Mouse (Mus musculus) CH12.LX (cell line): Measurements from ENCODE around the gene Macf1. TPM values are rescaled to one million over a fixed set of nuclear protein-coding genes. Genes with fewer than 3 reads are reported as not detected.

Experiments
- DNase-seq: peaks from one replicate; pipeline ENCODE4 v3.0.0-alpha.2; 2013; ENCODE audit errors: extremely low read depth
- H3K27ac ChIP-seq: 2 replicates; pipeline ENCODE4 v1.5.1; 2012; ENCODE audit warnings: low read depth, mild to moderate bottlenecking, control low read depth, moderate library complexity; ENCODE audit not compliant: insufficient read depth
- H3K27me3 ChIP-seq: replicated peaks from 2 replicates; pipeline ENCODE3; 2012; ENCODE audit warnings: inconsistent platforms
- H3K36me3 ChIP-seq, 2 experiments: replicated peaks in 1 of 2; 2 replicates each; pipeline versions ENCODE3 to v1.6.1; 2012; ENCODE audit warnings: inconsistent platforms in 1 of 2, low read length in 1 of 2, mild to moderate bottlenecking in 1 of 2, mixed read lengths in 1 of 2, moderate library complexity in 1 of 2; ENCODE audit not compliant: control insufficient read depth in 1 of 2, insufficient read depth in 1 of 2
- H3K4me1 ChIP-seq, 2 experiments: 2 replicates each; pipeline ENCODE4 v1.6.1; 2012; ENCODE audit warnings: inconsistent platforms in 1 of 2, moderate library complexity in 1 of 2; ENCODE audit not compliant: insufficient read depth in 2 of 2, control insufficient read depth in 1 of 2
- H3K4me2 ChIP-seq: 2 replicates; pipeline ENCODE4 v1.6.1; 2012; ENCODE audit warnings: low read depth, mild to moderate bottlenecking, control low read depth; ENCODE audit not compliant: poor library complexity, insufficient read depth, severe bottlenecking
- H3K4me3 ChIP-seq, 3 experiments: fragments of 150-350 bp in 1 of 3; sonication (generic) in 1 of 3; replicated peaks in 1 of 3; 2 replicates each; pipeline versions ENCODE3 to v1.5.1; 2011 to 2012; ENCODE audit warnings: low read depth in 2 of 3, low read length in 2 of 3, mild to moderate bottlenecking in 2 of 3, moderate library complexity in 2 of 3, control low read depth in 1 of 3, improper control_type of control experiment in 1 of 3, inconsistent platforms in 1 of 3, mixed read lengths in 1 of 3; ENCODE audit not compliant: poor library complexity in 1 of 3
- H3K79me2 ChIP-seq: replicated peaks from 2 replicates; pipeline ENCODE4 v1.6.1; 2012; ENCODE audit warnings: mild to moderate bottlenecking, moderate library complexity; ENCODE audit not compliant: control insufficient read depth, poor library complexity, insufficient read depth, severe bottlenecking; ENCODE audit errors: extremely low read depth
- H3K9ac ChIP-seq: 2 replicates; pipeline ENCODE4 v1.6.1; 2012; ENCODE audit warnings: low read depth, mild to moderate bottlenecking, control low read depth, moderate library complexity; ENCODE audit not compliant: insufficient read depth
- H3K9me3 ChIP-seq: replicated peaks from 2 replicates; pipeline ENCODE3; 2012; ENCODE audit warnings: low read length, inconsistent platforms, mixed read lengths
- CHD1 ChIP-seq: IDR thresholded peaks from 2 replicates; pipeline ENCODE4 v1.6.1; 2012; ENCODE audit warnings: low read depth, low read length, improper control_type of control experiment, inconsistent platforms
- CHD2 ChIP-seq: IDR thresholded peaks from 2 replicates; pipeline ENCODE4 v1.6.1; 2011; ENCODE audit warnings: low read length, improper control_type of control experiment
- CTCF ChIP-seq, 2 experiments: IDR thresholded peaks in 1 of 2; conservative IDR thresholded peaks in 1 of 2; 2 replicates each; pipeline ENCODE4 v1.5.1; 2011 to 2012; ENCODE audit warnings: low read depth in 2 of 2, low read length in 2 of 2, improper control_type of control experiment in 1 of 2, inconsistent platforms in 1 of 2, mild to moderate bottlenecking in 1 of 2, moderate library complexity in 1 of 2
- ELF1 ChIP-seq: IDR thresholded peaks from 2 replicates; pipeline ENCODE4 v1.6.1; 2014; ENCODE audit warnings: low read depth, mild to moderate bottlenecking, inconsistent platforms, low read length, improper control_type of control experiment
- EP300 ChIP-seq: IDR thresholded peaks from 2 replicates; pipeline ENCODE4 v1.6.1; 2011; ENCODE audit warnings: low read length, improper control_type of control experiment
- HCFC1 ChIP-seq: IDR thresholded peaks from 2 replicates; pipeline ENCODE4 v1.6.1; 2012; ENCODE audit warnings: low read depth, mild to moderate bottlenecking, inconsistent platforms, low read length, improper control_type of control experiment
- JUND ChIP-seq: conservative IDR thresholded peaks from 2 replicates; pipeline ENCODE4 v1.6.1; 2011; ENCODE audit warnings: low read depth, low read length, improper control_type of control experiment
- MAX ChIP-seq: IDR thresholded peaks from 2 replicates; pipeline ENCODE4 v1.6.1; 2011; ENCODE audit warnings: low read length, improper control_type of control experiment
- MAZ ChIP-seq: IDR thresholded peaks from 2 replicates; pipeline ENCODE4 v1.6.1; 2012; ENCODE audit warnings: low read depth, mild to moderate bottlenecking, inconsistent platforms, low read length, improper control_type of control experiment, moderate library complexity
- MYC ChIP-seq: IDR thresholded peaks from 2 replicates; pipeline ENCODE4 v1.6.1; 2011; ENCODE audit warnings: low read depth, mild to moderate bottlenecking, improper control_type of control experiment, low read length
- NELFE ChIP-seq: IDR thresholded peaks from 2 replicates; pipeline ENCODE4 v1.6.1; 2011; ENCODE audit warnings: low read depth, low read length, improper control_type of control experiment
- POLR2AphosphoS2 ChIP-seq: IDR thresholded peaks from 2 replicates; pipeline ENCODE4 v1.6.1; 2011; ENCODE audit warnings: low read depth, low read length, improper control_type of control experiment
- RAD21 ChIP-seq: IDR thresholded peaks from 2 replicates; pipeline ENCODE4 v1.6.1; 2011; ENCODE audit warnings: low read depth, mild to moderate bottlenecking, low read length, improper control_type of control experiment, moderate library complexity
- SIN3A ChIP-seq: IDR thresholded peaks from 2 replicates; pipeline ENCODE4 v1.6.1; 2012; ENCODE audit warnings: low read length, improper control_type of control experiment, inconsistent platforms
- SMC3 ChIP-seq: IDR thresholded peaks from 2 replicates; pipeline ENCODE4 v1.6.1; 2011; ENCODE audit warnings: low read depth, low read length, improper control_type of control experiment
- TBP ChIP-seq: conservative IDR thresholded peaks from 2 replicates; pipeline ENCODE4 v1.6.1; 2011; ENCODE audit warnings: low read depth, low read length, improper control_type of control experiment
- TCF12 ChIP-seq: IDR thresholded peaks from 2 replicates; pipeline ENCODE4 v1.6.1; 2014; ENCODE audit warnings: low read depth, mild to moderate bottlenecking, inconsistent platforms, low read length, improper control_type of control experiment
- ZC3H11A ChIP-seq: IDR thresholded peaks from 2 replicates; pipeline ENCODE4 v1.6.1; 2012; ENCODE audit warnings: low read depth, mild to moderate bottlenecking, inconsistent platforms, low read length, improper control_type of control experiment
- ZKSCAN1 ChIP-seq: IDR thresholded peaks from 2 replicates; pipeline ENCODE4 v1.6.1; 2012; ENCODE audit warnings: low read depth, inconsistent platforms, low read length, improper control_type of control experiment, borderline replicate concordance
- dilution Hi-C: fragments of 300-500 bp; cut with MboI; formaldehyde crosslinking; loops from 2 replicates; pipeline ENCODE4 v1.14.3; 2020; ENCODE audit warnings: low sequenced_read_pairs; ENCODE audit not compliant: extremely low pct_unique_long_range_greater_than_20kb, extremely low pct_ligation_motif_present
- in situ Hi-C: fragments of 300-500 bp; cut with MboI; formaldehyde crosslinking; loops from 3 replicates; pipeline ENCODE4 v1.14.3; 2019; ENCODE audit warnings: low sequenced_read_pairs, low pct_ligation_motif_present, low pct_unique_long_range_greater_than_20kb, mixed read lengths
- polyA plus RNA-seq: library from polyadenylated mRNA; unstranded; fragments of >175 nt; gene quantifications from 2 replicates; pipeline ENCODE4 v1.2.1, GENCODE M21; 2012; ENCODE audit warnings: low read depth; ENCODE audit not compliant: insufficient read length
- total RNA-seq, 2 experiments: library from RNA; depleted of rRNA; stranded (reverse); fragments of 300-350 nt in 1 of 2; fragments of >200 nt in 1 of 2; gene quantifications; 2 replicates each; pipeline ENCODE4 v1.2.3; 2012 to 2014

Macf1 gene
- total and polyA plus RNA-seq, 3 experiments: 63.3 to 93.3 (median 77.8) TPM

DNA sequence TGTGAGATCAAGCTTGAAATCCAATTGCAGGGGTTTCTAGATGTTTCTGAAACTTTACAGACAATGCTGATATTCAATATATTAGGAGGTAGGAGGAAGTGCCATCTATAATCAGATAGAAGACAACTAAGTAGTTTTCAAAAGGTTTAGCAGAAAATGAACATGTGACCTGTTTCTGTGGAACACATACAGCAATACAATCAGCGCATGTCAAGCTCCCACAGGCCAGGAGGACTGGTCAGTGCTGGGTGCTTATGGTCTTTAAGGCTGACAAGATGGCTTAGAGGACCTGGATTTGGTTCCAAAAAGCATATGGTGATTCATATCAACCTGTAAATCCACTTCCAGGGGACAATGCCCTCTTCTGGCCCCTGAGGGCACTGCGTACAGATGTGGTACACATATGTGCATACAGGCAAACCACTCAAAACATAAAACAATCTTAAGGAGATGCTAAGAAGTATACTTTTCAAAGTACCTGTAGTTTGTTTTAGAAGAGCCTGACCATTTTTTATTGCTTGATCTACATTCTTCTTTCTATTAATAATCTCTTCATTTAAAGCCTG, 288.6 kb downstream of the Macf1 start:
- Histone ChIP-seq H3K27ac (no peak overlapping the region), H3K9ac (no peak overlapping the region), H3K27me3 (no peaks in the 10 kb centered on the region), H3K36me3 (peaks cover 39 to 76% of the 10 kb centered on the region in 2 experiments), H3K4me2 (no peak overlapping the region), H3K79me2 (no peaks in the 10 kb centered on the region), H3K4me3 (no peak overlapping the region), H3K9me3 (no peaks in the 10 kb centered on the region), H3K4me1 (peaks cover 9 to 51% of the 10 kb centered on the region in 2 experiments)
- DNase-seq: peak; percentile 30
- in situ Hi-C loops: no loop called here
- TF ChIP-seq NELFE: no peak
- TF ChIP-seq CHD2: no peak
- no peak for TF ChIP-seq JUND
- TF ChIP-seq RAD21: no peak
- TF ChIP-seq MAZ: no peak
- TF ChIP-seq CTCF (conservative IDR thresholded peaks at IDR 0.05 in 1 of 2, IDR thresholded peaks at IDR 0.05 in 1 of 2; ENCODE audit: low read depth in 2 of 2, low read length in 2 of 2): peak in 1 of 2 experiments; percentile 31; a peak in 3 of 4 replicates
- no peak for TF ChIP-seq SIN3A
- TF ChIP-seq ZC3H11A: no peak
- dilution Hi-C loops: no loop called here

DNA sequence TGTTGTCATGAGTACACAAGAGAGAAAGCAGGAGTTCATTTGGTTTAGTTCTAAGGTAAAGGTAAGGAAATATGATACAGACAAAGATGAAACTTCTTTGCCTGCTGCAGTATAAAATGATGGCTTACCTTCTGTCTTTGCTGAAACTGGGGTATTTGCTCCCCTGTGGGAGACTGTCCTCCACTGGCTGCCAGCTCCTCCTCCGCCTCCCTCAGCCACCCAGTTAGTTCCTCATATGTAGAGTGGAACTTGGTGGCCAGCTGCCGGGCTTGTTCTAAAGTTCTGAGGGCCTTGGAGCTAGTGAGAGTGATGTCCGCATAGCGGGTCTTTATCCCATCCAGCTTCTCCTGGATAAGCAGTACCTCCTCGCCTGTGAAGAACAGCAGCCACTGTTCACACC, 289.3 kb downstream of the Macf1 start:
- H3K79me2 ChIP-seq: no peaks in the 10 kb centered on the region
- dilution Hi-C loops: no loop called here
- no peak overlapping the region for H3K27ac ChIP-seq
- no peak overlapping the region for H3K4me3 ChIP-seq
- in situ Hi-C loops: no loop called here
- H3K4me1 ChIP-seq: peaks cover 12 to 57% of the 10 kb centered on the region in 2 experiments
- H3K4me2 ChIP-seq: no peak overlapping the region
- DNase-seq: peak; percentile 14
- H3K9me3 ChIP-seq: no peaks in the 10 kb centered on the region
- no peak overlapping the region for H3K9ac ChIP-seq
- no peak for TF ChIP-seq CHD2
- TF ChIP-seq ELF1: no peak
- TF ChIP-seq CHD1: no peak
- TF ChIP-seq MYC: no peak
- TF ChIP-seq TCF12: no peak
- TF ChIP-seq MAX: no peak
- TF ChIP-seq SMC3: no peak
- no peak for TF ChIP-seq HCFC1
- no peak for TF ChIP-seq POLR2AphosphoS2
- no peak for TF ChIP-seq TBP
- TF ChIP-seq EP300: no peak
- TF ChIP-seq JUND: no peak
- TF ChIP-seq ZKSCAN1: no peak
- TF ChIP-seq SIN3A: no peak
- peaks cover 40 to 79% of the 10 kb centered on the region in 2 experiments for H3K36me3 ChIP-seq
- H3K27me3 ChIP-seq: no peaks in the 10 kb centered on the region
